Mouse (Mus musculus): ENCODE results near the gene Tbc1d2b. TPM values are rescaled to one million over a fixed set of nuclear protein-coding genes. Genes with fewer than 3 reads are reported as not detected.
A peak's percentile ranks its signal among the peaks of the same experiment; 100 is the strongest.

Tbc1d2b gene
- total RNA-seq, 1 experiment from 2014 or later = 25.5 TPM

GRCm38 (mm10) chr9:90242855-90243254 lies 27.7 kb downstream of the Tbc1d2b start:
- DNase-seq = peak; percentile 44

- DNase-seq = no peak
Observed at GRCm38 (mm10) chr9:90242291-90242690, 28.3 kb downstream of the Tbc1d2b start.

GRCm38 (mm10) chr9:90241618-90242017 lies 29.0 kb downstream of the Tbc1d2b start:
- DNase-seq = no peak

- no peak for DNase-seq
Observed at GRCm38 (mm10) chr9:90241041-90241440, 29.6 kb downstream of the Tbc1d2b start.

- no peak for DNase-seq
Observed at GRCm38 (mm10) chr9:90240560-90240959, 30.0 kb downstream of the Tbc1d2b start.

GRCm38 (mm10) chr9:90237232-90238062 lies 33.2 kb downstream of the Tbc1d2b start:
- DNase-seq = no peak

GRCm38 (mm10) chr9:90236817-90237216 lies 33.8 kb downstream of the Tbc1d2b start:
- DNase-seq = no peak

GRCm38 (mm10) chr9:90235258-90235882 lies 35.2 kb downstream of the Tbc1d2b start:
- DNase-seq = peak; percentile 45

- no peak for DNase-seq
Observed at GRCm38 (mm10) chr9:90234786-90235185, 35.8 kb downstream of the Tbc1d2b start.

GRCm38 (mm10) chr9:90233906-90234419 lies 36.6 kb downstream of the Tbc1d2b start:
- DNase-seq = no peak

GRCm38 (mm10) chr9:90232781-90233690 lies 37.6 kb downstream of the Tbc1d2b start:
- peak; percentile 27 for DNase-seq

- DNase-seq = peak; percentile 35
Observed at GRCm38 (mm10) chr9:90227171-90227570, 43.4 kb downstream of the Tbc1d2b start.

- no peak for DNase-seq
Observed at GRCm38 (mm10) chr9:90226742-90227096, 43.9 kb downstream of the Tbc1d2b start.

- no peak for DNase-seq
Observed at GRCm38 (mm10) chr9:90226081-90226741, 44.4 kb downstream of the Tbc1d2b start.

- no peak for DNase-seq
Observed at GRCm38 (mm10) chr9:90222275-90222674, 48.3 kb downstream of the Tbc1d2b start.

GRCm38 (mm10) chr9:90217501-90217900 lies 53.1 kb downstream of the Tbc1d2b start:
- no peak for DNase-seq

GRCm38 (mm10) chr9:90216259-90217001 lies 54.2 kb downstream of the Tbc1d2b start:
- no peak for DNase-seq

GRCm38 (mm10) chr9:90213127-90213526 lies 57.5 kb downstream of the Tbc1d2b start:
- DNase-seq = no peak

- no peak for DNase-seq
Observed at GRCm38 (mm10) chr9:90208655-90209054, 61.9 kb downstream of the Tbc1d2b start.

GRCm38 (mm10) chr9:90207808-90208207 lies 62.8 kb downstream of the Tbc1d2b start:
- no peak for DNase-seq

GRCm38 (mm10) chr9:90206500-90206899 lies 64.1 kb downstream of the Tbc1d2b start:
- peak; percentile 93 for DNase-seq

Measured in adrenal gland, postnatal 14 days (tissue).